Mouse (Mus musculus) G1E (cell line): ENCODE results near the gene Ube2q1.

ENCODE experiments used
- CTCF ChIP-seq: IDR thresholded peaks from 2 replicates; pipeline ENCODE4 v1.5.1; 2012; ENCODE audit warnings: low read depth, low read length, inconsistent platforms, mixed read lengths
- GATA1 ChIP-seq: IDR thresholded peaks from 2 replicates; pipeline ENCODE4 v1.6.1; 2012; ENCODE audit warnings: borderline replicate concordance, low read length, inconsistent platforms, mixed read lengths
- GATA2 ChIP-seq: IDR thresholded peaks from 2 replicates; pipeline ENCODE4 v1.6.1; 2012; ENCODE audit warnings: low read depth, low read length, inconsistent platforms, borderline replicate concordance
- POLR2AphosphoS5 ChIP-seq: IDR thresholded peaks from 2 replicates; pipeline ENCODE4 v1.6.1; 2012; ENCODE audit warnings: low read depth, low read length, inconsistent platforms; ENCODE audit not compliant: insufficient replicate concordance
- TAL1 ChIP-seq: conservative IDR thresholded peaks from 2 replicates; pipeline ENCODE4 v1.6.1; 2012; ENCODE audit warnings: low read depth, low read length, inconsistent platforms, mixed read lengths

DNA sequence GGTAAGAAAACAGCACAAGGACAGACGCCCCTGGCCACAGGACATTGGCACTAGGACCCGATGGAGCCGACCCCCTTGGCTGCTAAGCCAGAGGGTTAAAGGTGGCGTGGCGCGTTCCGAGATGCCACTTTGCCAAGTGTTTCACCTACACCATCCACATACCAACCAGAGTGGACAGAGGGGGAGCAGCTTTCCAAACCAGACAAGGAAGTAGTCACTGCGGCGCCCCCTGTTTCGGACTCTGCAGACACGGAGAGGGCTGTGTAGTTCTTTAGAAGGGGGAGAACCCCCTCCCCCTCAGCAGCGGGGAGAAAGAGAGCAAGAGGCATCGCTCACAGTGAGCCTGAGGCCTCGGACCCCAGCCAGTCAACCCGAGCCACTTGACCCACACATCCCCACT lies 29.5 kb downstream of the Ube2q1 start:
- TF ChIP-seq CTCF = no peak
- no peak for TF ChIP-seq TAL1
- no peak for TF ChIP-seq GATA1
- TF ChIP-seq GATA2 = no peak
- TF ChIP-seq POLR2AphosphoS5 = no peak
